Mouse (Mus musculus) kidney, adult 2 months (tissue): ENCODE data around the gene Coro7.

Experiments used
- CTCF ChIP-seq: fragments of 200-500 bp; conservative IDR thresholded peaks from 2 replicates; pipeline ENCODE4 v1.5.1; 2011; ENCODE audit warnings: low read depth, mild to moderate bottlenecking, control low read depth, low read length, moderate library complexity, mixed read lengths; ENCODE audit not compliant: insufficient read depth, insufficient read length
- POLR2A ChIP-seq: fragments of 200-500 bp; IDR thresholded peaks from one replicate; pipeline ENCODE4 v1.6.1; 2011; ENCODE audit warnings: low read depth, low read length, control low read depth

DNA sequence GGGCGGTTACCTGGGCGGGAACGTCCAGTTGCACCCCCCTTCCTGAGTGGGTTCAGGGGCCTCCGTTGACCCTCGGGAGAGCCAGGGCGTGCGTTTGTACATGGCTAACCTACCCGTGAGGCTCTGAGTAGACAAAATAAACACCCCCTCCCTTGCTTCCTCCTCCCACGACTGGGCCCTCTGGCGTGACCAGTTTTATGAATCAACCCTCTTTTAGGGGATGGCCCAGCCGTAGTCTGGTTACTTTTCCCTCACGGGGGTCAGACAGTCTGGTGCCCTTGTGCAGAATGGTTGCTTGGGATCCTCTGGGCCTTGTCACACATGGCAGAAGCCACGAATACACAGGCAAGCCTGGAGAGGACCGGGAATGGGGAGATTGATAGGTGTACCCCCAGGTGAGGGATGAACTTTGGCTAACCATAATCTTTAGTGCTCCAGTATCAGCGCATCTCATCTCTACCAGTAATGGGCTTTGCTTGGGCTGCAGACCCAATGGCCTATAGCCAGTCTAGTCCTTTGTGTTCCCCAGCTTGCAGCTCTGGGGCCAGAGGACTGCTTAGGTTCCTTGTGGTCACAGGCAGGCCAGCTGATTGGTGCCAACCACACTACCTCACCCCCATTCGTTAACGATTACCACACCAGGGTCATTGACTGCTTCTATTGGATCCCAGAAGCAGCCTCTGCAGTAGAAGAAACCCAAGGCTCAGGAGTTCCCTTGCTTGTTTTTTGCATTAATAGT is 39.1 kb downstream of the Coro7 start:
- TF ChIP-seq CTCF (no peak), POLR2A (peak; percentile 13)
